Mouse (Mus musculus): Measurements from ENCODE around the gene Fbrs. TPM values are rescaled to one million over a fixed set of nuclear protein-coding genes. Genes with fewer than 3 reads are reported as not detected.
"Not testable (repeated sequence)": the region's sequence is repeated elsewhere in the genome, so short reads cannot be mapped to it uniquely, and the experiment has no call there.

Gene Fbrs
- polyA plus RNA-seq, 1 experiment from 2014 or later, result 11.1 TPM

- H3K27me3 ChIP-seq (ENCODE audit: control insufficient read depth, insufficient read depth, low read length), result no peaks in the 10 kb centered on the region
- peaks cover 17% of the 10 kb centered on the region for H3K4me1 ChIP-seq (ENCODE audit: control insufficient read depth, insufficient read depth, low read length)
- no peaks in the 10 kb centered on the region for H3K9me3 ChIP-seq (replicated peaks; ENCODE audit: control insufficient read depth, low read length)
- ATAC-seq (replicated peaks; ENCODE audit: insufficient number of reproducible peaks, low FRiP score, low TSS enrichment), result no peak
- WGBS (ENCODE audit: insufficient replicate concordance), result 62% methylated on average over 2 of the region's 2 CpGs
- no peak overlapping the region for H3K27ac ChIP-seq (ENCODE audit: low read depth, low read length)
- peaks cover 31% of the 10 kb centered on the region for H3K36me3 ChIP-seq (ENCODE audit: control insufficient read depth, insufficient read depth, low read length)
- peak overlapping the region; percentile 89; the same call in 1 of the 2 replicates for H3K9ac ChIP-seq (ENCODE audit: low read depth, low read length)
- peak overlapping the region; percentile 86 for H3K4me3 ChIP-seq (ENCODE audit: low read depth, low read length)
- peak overlapping the region; percentile 92 for H3K4me2 ChIP-seq
Measured at GRCm38 (mm10) chr7:127480321-127480720, 1.3 kb downstream of the Fbrs start.

- Histone ChIP-seq H3K36me3 (ENCODE audit: control insufficient read depth, insufficient read depth, low read length) (peaks cover 51% of the 10 kb centered on the region), H3K9me3 (replicated peaks; ENCODE audit: control insufficient read depth, low read length) (no peaks in the 10 kb centered on the region), H3K9ac (ENCODE audit: low read depth, low read length) (no peak overlapping the region), H3K4me3 (ENCODE audit: low read depth, low read length) (no peak overlapping the region), H3K27ac (ENCODE audit: low read depth, low read length) (no peak overlapping the region), H3K4me2 (no peak overlapping the region), H3K27me3 (ENCODE audit: control insufficient read depth, insufficient read depth, low read length) (no peaks in the 10 kb centered on the region), H3K4me1 (ENCODE audit: control insufficient read depth, insufficient read depth, low read length) (peaks cover 6% of the 10 kb centered on the region; the same call in 1 of the 2 replicates)
- no peak for ATAC-seq (replicated peaks; ENCODE audit: insufficient number of reproducible peaks, low FRiP score, low TSS enrichment)
- WGBS (ENCODE audit: insufficient replicate concordance), result 82% methylated on average over 5 of the region's 5 CpGs
Measured at GRCm38 (mm10) chr7:127485416-127485815, 6.4 kb downstream of the Fbrs start.

GRCm38 (mm10) chr7:127488364-127488763 is 9.4 kb downstream of the Fbrs start:
- not testable (repeated sequence) for H3K9me3 ChIP-seq (replicated peaks; ENCODE audit: control insufficient read depth, low read length); H3K4me3 ChIP-seq (ENCODE audit: low read depth, low read length); H3K27ac ChIP-seq (ENCODE audit: low read depth, low read length); H3K4me1 ChIP-seq (ENCODE audit: control insufficient read depth, insufficient read depth, low read length); H3K4me2 ChIP-seq; H3K27me3 ChIP-seq (ENCODE audit: control insufficient read depth, insufficient read depth, low read length); H3K9ac ChIP-seq (ENCODE audit: low read depth, low read length); ATAC-seq (replicated peaks; ENCODE audit: insufficient number of reproducible peaks, low FRiP score, low TSS enrichment)
- peaks cover 44% of the 10 kb centered on the region for H3K36me3 ChIP-seq (ENCODE audit: control insufficient read depth, insufficient read depth, low read length)
- 86% methylated on average over 4 of the region's 5 CpGs for WGBS (ENCODE audit: insufficient replicate concordance)

- H3K27ac ChIP-seq (ENCODE audit: low read depth, low read length), result no peak overlapping the region
Measured at GRCm38 (mm10) chr7:127489982-127490381, 11.0 kb downstream of the Fbrs start.

DNA sequence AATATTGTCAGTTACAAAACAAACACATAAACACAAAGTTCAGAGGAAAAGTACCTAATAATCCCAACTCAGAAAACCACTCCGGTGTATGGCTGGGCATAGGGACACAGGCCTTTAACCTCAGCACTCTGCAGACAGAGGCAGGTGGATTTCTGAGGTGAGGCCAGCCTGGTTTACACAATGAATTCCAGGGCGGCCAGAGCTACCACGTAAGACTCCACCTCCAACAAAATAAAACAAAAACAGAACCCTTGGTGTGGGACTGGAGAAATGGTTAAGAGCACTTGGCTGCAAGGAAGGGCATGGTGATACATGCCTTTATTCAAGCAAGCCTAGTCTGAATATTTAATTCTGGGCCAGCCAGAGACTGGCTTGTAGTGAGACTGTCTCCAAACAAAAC is 12.8 kb downstream of the Fbrs start:
- no peak overlapping the region for H3K9ac ChIP-seq (ENCODE audit: low read depth, low read length)
- no peaks in the 10 kb centered on the region for H3K9me3 ChIP-seq (replicated peaks; ENCODE audit: control insufficient read depth, low read length)
- H3K4me2 ChIP-seq, result no peak overlapping the region
- peaks cover 28% of the 10 kb centered on the region for H3K36me3 ChIP-seq (ENCODE audit: control insufficient read depth, insufficient read depth, low read length)
- H3K27me3 ChIP-seq (ENCODE audit: control insufficient read depth, insufficient read depth, low read length), result no peaks in the 10 kb centered on the region
- no peak for ATAC-seq (replicated peaks; ENCODE audit: insufficient number of reproducible peaks, low FRiP score, low TSS enrichment)
- H3K4me3 ChIP-seq (ENCODE audit: low read depth, low read length), result no peak overlapping the region
- H3K4me1 ChIP-seq (ENCODE audit: control insufficient read depth, insufficient read depth, low read length), result 0 out of 2 replicates have a peak, but pooled peaks cover 2% of the 10 kb centered on the region
- WGBS (ENCODE audit: insufficient replicate concordance), result 86% methylated on average over 3 of the region's 3 CpGs
- no peak overlapping the region for H3K27ac ChIP-seq (ENCODE audit: low read depth, low read length)

More at GRCm38 (mm10) chr7:127489982-127490381, 11.0 kb downstream of the Fbrs start:
- no peak overlapping the region for H3K9ac ChIP-seq (ENCODE audit: low read depth, low read length)
- H3K9me3 ChIP-seq (replicated peaks; ENCODE audit: control insufficient read depth, low read length), result no peaks in the 10 kb centered on the region
- no peaks in the 10 kb centered on the region for H3K27me3 ChIP-seq (ENCODE audit: control insufficient read depth, insufficient read depth, low read length)
- no peak for ATAC-seq (replicated peaks; ENCODE audit: insufficient number of reproducible peaks, low FRiP score, low TSS enrichment)
- H3K36me3 ChIP-seq (ENCODE audit: control insufficient read depth, insufficient read depth, low read length), result peaks cover 39% of the 10 kb centered on the region
- no peak overlapping the region for H3K4me2 ChIP-seq
- H3K4me1 ChIP-seq (ENCODE audit: control insufficient read depth, insufficient read depth, low read length), result 0 out of 2 replicates have a peak, but pooled peaks cover 2% of the 10 kb centered on the region
- no peak overlapping the region for H3K4me3 ChIP-seq (ENCODE audit: low read depth, low read length)
- 96% methylated on average over 7 of the region's 7 CpGs for WGBS (ENCODE audit: insufficient replicate concordance)

DNA sequence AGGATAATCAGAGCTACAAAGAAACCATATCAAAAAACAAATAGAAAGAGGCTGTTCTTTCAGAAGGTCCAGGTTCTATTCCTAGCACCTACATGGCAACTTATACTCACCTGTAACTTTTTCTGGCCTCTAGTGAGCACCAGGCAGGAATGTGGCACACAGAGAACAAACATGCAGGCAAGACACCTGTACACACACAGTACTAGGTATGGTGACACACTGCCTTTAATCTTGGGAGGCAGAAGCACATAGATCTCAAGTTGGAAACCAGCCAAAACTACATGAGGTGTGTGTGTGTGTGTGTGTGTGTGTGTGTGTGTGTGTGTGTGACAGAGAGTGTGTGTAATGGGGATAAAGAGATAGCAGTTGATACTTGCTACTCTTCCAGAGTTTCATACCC is 15.6 kb downstream of the Fbrs start:
- Histone ChIP-seq H3K36me3 (ENCODE audit: control insufficient read depth, insufficient read depth, low read length) (peaks cover 13% of the 10 kb centered on the region), H3K4me2 (no peak overlapping the region), H3K27me3 (ENCODE audit: control insufficient read depth, insufficient read depth, low read length) (no peaks in the 10 kb centered on the region), H3K27ac (ENCODE audit: low read depth, low read length) (no peak overlapping the region), H3K9me3 (replicated peaks; ENCODE audit: control insufficient read depth, low read length) (no peaks in the 10 kb centered on the region), H3K9ac (ENCODE audit: low read depth, low read length) (no peak overlapping the region), H3K4me1 (ENCODE audit: control insufficient read depth, insufficient read depth, low read length) (0 out of 2 replicates have a peak, but pooled peaks cover 2% of the 10 kb centered on the region), H3K4me3 (ENCODE audit: low read depth, low read length) (no peak overlapping the region)
- no peak for ATAC-seq (replicated peaks; ENCODE audit: insufficient number of reproducible peaks, low FRiP score, low TSS enrichment)

- no peak overlapping the region for H3K27ac ChIP-seq (ENCODE audit: low read depth, low read length)
- H3K9ac ChIP-seq (ENCODE audit: low read depth, low read length), result no peak overlapping the region
- no peaks in the 10 kb centered on the region for H3K27me3 ChIP-seq (ENCODE audit: control insufficient read depth, insufficient read depth, low read length)
- H3K4me1 ChIP-seq (ENCODE audit: control insufficient read depth, insufficient read depth, low read length), result 0 out of 2 replicates have a peak, but pooled peaks cover 2% of the 10 kb centered on the region
- ATAC-seq (replicated peaks; ENCODE audit: insufficient number of reproducible peaks, low FRiP score, low TSS enrichment), result no peak
- H3K4me3 ChIP-seq (ENCODE audit: low read depth, low read length), result no peak overlapping the region
- no peak overlapping the region for H3K4me2 ChIP-seq
- WGBS (ENCODE audit: insufficient replicate concordance), result 77% methylated on average over 2 of the region's 2 CpGs
- no peaks in the 10 kb centered on the region for H3K9me3 ChIP-seq (replicated peaks; ENCODE audit: control insufficient read depth, low read length)
- no peaks in the 10 kb centered on the region for H3K36me3 ChIP-seq (ENCODE audit: control insufficient read depth, insufficient read depth, low read length)
Measured at GRCm38 (mm10) chr7:127497382-127497781, 18.4 kb downstream of the Fbrs start.

DNA sequence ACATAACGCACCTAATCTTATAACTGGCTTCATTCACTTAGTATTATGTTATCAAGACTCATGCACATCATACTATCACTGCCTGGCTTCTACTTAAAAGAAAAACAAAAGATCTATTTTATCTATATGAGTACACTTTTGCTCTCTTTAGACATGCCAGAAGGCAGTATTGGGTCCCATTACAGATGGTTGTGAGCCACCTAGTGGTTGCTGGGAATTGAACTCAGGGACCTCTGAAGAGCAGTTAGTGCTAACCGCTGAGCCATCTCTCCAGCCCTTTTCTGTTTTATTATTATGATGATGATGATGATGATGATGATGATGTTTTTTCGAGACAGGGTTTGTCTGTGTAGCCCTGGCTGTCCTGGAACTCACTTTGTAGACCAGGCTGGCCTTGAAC is 19.4 kb downstream of the Fbrs start:
- WGBS (ENCODE audit: insufficient replicate concordance), result 36% methylated on average over 3 of the region's 3 CpGs
- H3K27me3 ChIP-seq (ENCODE audit: control insufficient read depth, insufficient read depth, low read length), result no peaks in the 10 kb centered on the region
- H3K36me3 ChIP-seq (ENCODE audit: control insufficient read depth, insufficient read depth, low read length), result no peaks in the 10 kb centered on the region
- no peak overlapping the region for H3K27ac ChIP-seq (ENCODE audit: low read depth, low read length)
- no peak for ATAC-seq (replicated peaks; ENCODE audit: insufficient number of reproducible peaks, low FRiP score, low TSS enrichment)
- H3K9me3 ChIP-seq (replicated peaks; ENCODE audit: control insufficient read depth, low read length), result no peaks in the 10 kb centered on the region
- H3K9ac ChIP-seq (ENCODE audit: low read depth, low read length), result no peak overlapping the region
- no peak overlapping the region for H3K4me2 ChIP-seq
- H3K4me3 ChIP-seq (ENCODE audit: low read depth, low read length), result no peak overlapping the region
- H3K4me1 ChIP-seq (ENCODE audit: control insufficient read depth, insufficient read depth, low read length), result 0 out of 2 replicates have a peak, but pooled peaks cover 2% of the 10 kb centered on the region

GRCm38 (mm10) chr7:127508291-127508690 is 29.3 kb downstream of the Fbrs start:
- 96% methylated on average over 3 of the region's 3 CpGs for WGBS (ENCODE audit: insufficient replicate concordance)

More at GRCm38 (mm10) chr7:127508291-127508690, 29.3 kb downstream of the Fbrs start:
- Histone ChIP-seq H3K4me3 (ENCODE audit: low read depth, low read length) (no peak overlapping the region), H3K36me3 (ENCODE audit: control insufficient read depth, insufficient read depth, low read length) (no peaks in the 10 kb centered on the region), H3K9me3 (replicated peaks; ENCODE audit: control insufficient read depth, low read length) (no peaks in the 10 kb centered on the region), H3K27ac (ENCODE audit: low read depth, low read length) (no peak overlapping the region), H3K27me3 (ENCODE audit: control insufficient read depth, insufficient read depth, low read length) (no peaks in the 10 kb centered on the region), H3K9ac (ENCODE audit: low read depth, low read length) (no peak overlapping the region), H3K4me1 (ENCODE audit: control insufficient read depth, insufficient read depth, low read length) (peaks cover 6% of the 10 kb centered on the region), H3K4me2 (no peak overlapping the region)
- ATAC-seq (replicated peaks; ENCODE audit: insufficient number of reproducible peaks, low FRiP score, low TSS enrichment), result no peak

Measured in heart, embryonic 11.5 days (tissue).